Mouse (Mus musculus) ovary, postnatal 14 days (tissue): ENCODE data around the gene Ssu2.

Experiments
- DNase-seq: peaks from one replicate; pipeline ENCODE4 v3.0.0; 2022; ENCODE audit warnings: low spot score

The Ssu2 gene

GRCm38 (mm10) chr6:112387947-112388346, at the start of gene Ssu2:
Ssu2 (minus strand) TSS chr6:112388023.
- DNase-seq, result no peak

- DNase-seq, result no peak
Measured at GRCm38 (mm10) chr6:112426018-112426732, 38.4 kb upstream of the Ssu2 start.

GRCm38 (mm10) chr6:112423746-112424501, 36.1 kb upstream of the Ssu2 start:
- peak; percentile 9 for DNase-seq

GRCm38 (mm10) chr6:112420883-112421282, 33.1 kb upstream of the Ssu2 start:
- no peak for DNase-seq

GRCm38 (mm10) chr6:112419333-112419732, 31.5 kb upstream of the Ssu2 start:
- DNase-seq, result no peak

- no peak for DNase-seq
Measured at GRCm38 (mm10) chr6:112404111-112404510, 16.3 kb upstream of the Ssu2 start.

- peak; percentile 11 for DNase-seq
Measured at GRCm38 (mm10) chr6:112401953-112402683, 14.3 kb upstream of the Ssu2 start.

- no peak for DNase-seq
Measured at GRCm38 (mm10) chr6:112397351-112397750, 9.5 kb upstream of the Ssu2 start.

GRCm38 (mm10) chr6:112396352-112396751, 8.5 kb upstream of the Ssu2 start:
- DNase-seq, result no peak

GRCm38 (mm10) chr6:112388385-112388784, 562 bp upstream of the Ssu2 start:
- DNase-seq, result no peak

- DNase-seq, result no peak
Measured at GRCm38 (mm10) chr6:112386260-112386659, 1.6 kb downstream of the Ssu2 start.

- no peak for DNase-seq
Measured at GRCm38 (mm10) chr6:112382990-112383685, 4.7 kb downstream of the Ssu2 start.

- DNase-seq, result no peak
Measured at GRCm38 (mm10) chr6:112379054-112379453, 8.8 kb downstream of the Ssu2 start.

- no peak for DNase-seq
Measured at GRCm38 (mm10) chr6:112375661-112376392, 12.0 kb downstream of the Ssu2 start.

GRCm38 (mm10) chr6:112373886-112374585, 13.8 kb downstream of the Ssu2 start:
- DNase-seq, result peak; percentile 16

GRCm38 (mm10) chr6:112365294-112365693, 22.5 kb downstream of the Ssu2 start:
- no peak for DNase-seq

- peak; percentile 43 for DNase-seq
Measured at GRCm38 (mm10) chr6:112364581-112364980, 23.2 kb downstream of the Ssu2 start.

GRCm38 (mm10) chr6:112362349-112362958, 25.4 kb downstream of the Ssu2 start:
- peak; percentile 68 for DNase-seq

GRCm38 (mm10) chr6:112360676-112361075, 27.1 kb downstream of the Ssu2 start:
- no peak for DNase-seq

GRCm38 (mm10) chr6:112359341-112359740, 28.5 kb downstream of the Ssu2 start:
- DNase-seq, result no peak
